Mouse (Mus musculus) erythroblast, embryonic 14.5 days (primary cell): ENCODE measurements around the gene Thnsl2.

Experiments used
- GATA1 ChIP-seq: IDR thresholded peaks from 2 replicates; pipeline ENCODE4 v1.6.1; 2012; ENCODE audit warnings: low read length, inconsistent platforms, mixed read lengths
- TAL1 ChIP-seq: IDR thresholded peaks from 3 replicates; pipeline ENCODE4 v1.6.1; 2012; ENCODE audit warnings: low read length, inconsistent platforms, mixed read lengths

GRCm38 (mm10) chr6:71161290-71161689, 17.1 kb upstream of the Thnsl2 start:
- TF ChIP-seq TAL1 (no peak), GATA1 (no peak)
